Mouse (Mus musculus) naive thymus-derived CD4-positive, alpha-beta T cell, adult 2 months (primary cell): ENCODE measurements around the gene Syt5.

Experiments
- DNase-seq: peaks from one replicate; pipeline ENCODE4 v3.0.0-alpha.2; 2011; ENCODE audit warnings: low read depth

Syt5 gene

DNA sequence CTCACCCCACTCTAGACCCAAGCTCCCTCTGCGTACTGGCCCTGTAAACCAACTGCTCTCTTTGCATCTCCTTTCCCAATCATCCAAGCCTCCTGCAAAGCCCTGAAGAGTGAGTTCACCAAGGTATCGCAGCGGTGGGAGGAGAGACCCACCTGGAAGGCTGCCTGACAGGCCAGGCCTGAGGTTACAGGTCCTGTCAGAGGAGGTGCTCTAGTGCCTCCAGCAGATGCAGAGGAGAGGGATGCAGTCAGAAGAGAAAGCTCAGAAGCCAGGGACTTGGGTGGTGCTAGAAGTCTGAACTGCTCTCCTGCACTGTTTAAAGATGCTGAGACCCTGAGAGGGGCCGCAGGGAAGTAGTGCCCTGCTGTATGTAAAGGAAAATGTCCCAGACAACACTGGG is 48.3 kb downstream of the Syt5 start:
- no peak for DNase-seq

DNA sequence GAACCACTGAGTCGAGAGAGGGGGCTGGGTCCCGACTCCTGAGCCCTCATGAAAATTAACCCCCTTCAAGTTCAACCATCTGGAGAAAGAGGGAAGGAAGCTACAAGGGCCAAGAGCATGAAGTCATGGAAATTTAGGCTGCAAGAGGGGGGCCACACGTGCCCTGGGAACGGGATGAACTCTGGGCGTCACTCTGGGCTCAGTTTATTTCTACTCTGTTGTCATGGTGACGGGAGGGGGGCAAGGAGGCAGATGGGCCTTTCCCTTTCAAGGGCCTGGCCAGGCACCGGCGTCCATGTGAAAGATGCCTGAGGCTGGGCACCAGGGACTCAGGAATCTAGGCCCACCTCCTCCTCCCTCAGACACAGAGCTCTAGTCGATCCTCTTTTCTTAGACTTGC is 49.1 kb downstream of the Syt5 start:
- no peak for DNase-seq

DNA sequence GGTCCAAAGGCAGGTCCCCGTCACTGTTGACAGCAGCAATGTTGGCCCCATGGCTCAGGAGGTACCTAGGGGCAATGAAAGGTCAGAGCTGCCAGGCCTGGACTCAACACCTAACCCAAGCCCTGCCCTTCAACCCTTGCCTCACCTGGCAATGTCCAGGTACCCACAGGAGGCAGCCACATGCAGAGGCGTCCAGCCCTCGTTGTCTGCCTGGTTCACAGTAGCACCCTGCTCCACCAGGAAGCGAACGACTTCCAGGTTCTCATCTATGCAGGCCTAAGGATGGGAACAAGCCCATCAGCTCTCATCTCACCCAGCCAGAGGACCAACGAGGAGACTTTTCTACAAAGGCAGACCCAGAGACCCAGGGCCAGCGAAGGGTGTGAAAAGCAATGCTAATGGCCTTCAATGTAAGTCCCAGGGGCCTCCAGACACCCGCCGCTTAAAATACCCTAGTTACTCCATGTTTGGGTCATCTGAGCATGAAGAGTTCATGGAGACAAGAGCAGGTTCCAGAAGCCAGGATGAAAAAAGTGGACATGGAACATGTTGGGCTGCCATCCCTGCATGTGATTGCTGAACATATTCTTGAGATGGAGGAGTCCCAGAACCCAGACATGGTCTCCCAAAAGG is 50.0 kb downstream of the Syt5 start:
- no peak for DNase-seq

DNA sequence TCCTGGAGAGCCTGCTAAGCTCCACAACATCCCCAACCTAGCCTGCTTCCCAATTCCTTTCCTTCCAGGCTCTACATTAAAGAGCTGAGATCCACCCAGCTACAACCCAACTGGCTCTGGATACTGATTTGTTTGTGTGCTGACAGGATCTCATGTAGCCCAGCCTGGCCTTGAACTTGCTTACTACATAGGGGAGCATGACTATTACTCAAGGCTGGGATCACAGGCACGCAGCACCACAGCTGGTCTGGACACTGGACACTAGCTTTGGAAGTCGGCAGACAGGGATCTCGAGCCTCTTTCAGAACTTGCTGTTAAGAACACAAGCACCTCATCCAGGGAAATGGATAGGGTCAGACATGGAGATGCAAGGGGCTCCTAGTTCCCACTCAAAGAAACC is 50.9 kb downstream of the Syt5 start:
- DNase-seq, result no peak

DNA sequence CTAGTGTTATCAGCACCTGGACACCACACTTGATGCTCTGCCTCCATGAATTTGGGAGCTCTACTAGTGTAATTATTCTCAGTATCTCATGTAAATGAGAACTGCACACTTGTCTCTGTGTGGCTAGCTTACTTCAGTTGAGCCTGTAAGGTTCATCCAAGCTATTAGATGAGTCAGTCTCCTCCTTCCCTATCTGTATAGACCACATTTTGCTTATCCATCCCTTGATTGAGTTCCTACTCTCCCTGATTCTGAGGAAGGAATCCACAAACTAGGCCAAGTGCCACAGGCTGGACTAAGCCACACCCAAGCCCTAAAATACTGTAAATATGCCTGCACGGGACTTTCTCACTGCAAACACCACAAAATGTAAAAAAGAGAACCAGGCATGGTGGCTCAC is 53.4 kb downstream of the Syt5 start:
- no peak for DNase-seq

DNA sequence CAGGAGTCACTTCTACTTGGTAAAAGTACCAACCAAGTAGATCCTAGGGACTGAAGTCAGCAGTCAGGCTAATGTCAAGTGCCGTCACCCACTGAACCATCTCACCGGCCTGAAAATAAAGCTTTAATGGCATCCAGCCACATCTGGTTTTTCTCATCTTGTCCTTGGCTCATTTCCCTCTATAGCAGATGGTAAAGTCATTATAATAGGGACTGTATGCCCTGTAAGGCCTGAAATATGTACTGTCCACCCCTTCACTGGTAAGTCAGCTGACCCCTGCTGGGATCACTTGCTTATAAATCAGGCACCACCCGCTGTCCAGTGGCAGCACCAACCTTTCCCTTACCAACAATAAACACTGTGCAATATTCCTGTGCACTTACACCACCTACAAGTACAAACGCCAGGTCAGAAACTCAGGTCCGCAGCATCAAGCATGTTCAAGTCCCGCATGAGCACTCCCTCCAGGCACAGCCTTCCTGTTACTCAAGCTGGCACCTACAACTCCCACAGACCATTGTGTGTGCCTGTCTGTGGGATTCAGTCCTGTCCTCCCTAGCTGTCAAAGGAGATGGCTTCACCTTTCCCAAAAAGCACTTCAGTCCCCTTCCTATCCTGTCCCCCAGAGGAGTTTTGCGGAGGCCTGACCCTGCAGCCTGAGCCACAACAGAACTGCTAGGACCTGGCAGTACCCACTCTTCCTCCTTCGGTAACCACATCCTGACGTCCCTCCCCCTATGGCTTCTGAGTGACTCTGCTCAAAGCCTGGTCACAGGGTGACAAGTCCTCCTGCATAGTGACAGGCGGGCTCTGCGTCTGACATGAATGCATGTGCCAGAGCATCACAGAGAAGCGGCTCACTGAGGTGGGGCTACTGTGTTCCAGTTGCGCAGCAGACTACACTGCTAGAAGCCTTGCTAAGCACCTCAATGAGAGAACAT is 54.8 kb downstream of the Syt5 start:
- DNase-seq, result peak; percentile 72

DNA sequence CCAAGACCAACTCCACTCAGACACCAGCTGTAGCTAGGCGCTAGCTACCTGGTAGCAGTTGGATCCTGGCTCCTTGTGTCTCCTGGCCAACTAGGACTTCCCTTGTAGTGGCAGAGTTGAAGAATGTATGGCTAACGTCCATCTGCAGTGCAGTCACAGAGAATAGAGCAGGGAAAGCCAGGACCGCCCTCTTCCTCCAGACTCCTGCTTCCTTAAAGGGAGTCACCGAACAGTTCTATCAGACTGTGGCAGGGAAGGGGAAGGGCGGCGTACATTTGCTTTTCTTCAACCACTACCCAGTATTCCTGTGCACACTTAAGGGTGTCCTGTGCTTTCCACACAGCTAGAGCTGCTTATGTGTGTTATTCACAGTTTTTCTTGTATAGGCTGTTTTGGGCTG is 56.0 kb downstream of the Syt5 start:
- DNase-seq, result no peak
